Mouse (Mus musculus) heart, postnatal 25 days (tissue): ENCODE results near the gene Med12. TPM values are rescaled to one million over a fixed set of nuclear protein-coding genes. Genes with fewer than 3 reads are reported as not detected.

Experiments used
- total RNA-seq, 2 experiments: library from RNA; stranded (reverse); gene quantifications; 2 replicates each; pipeline ENCODE4 v1.2.3; 2021

Med12 gene
- total RNA-seq, 2 experiments from 2014 or later, result 20.1 to 22.6 TPM

Other genes with a start within 250 kb of the Med12 start
- under 1 TPM; 0.14 to 0.16 TPM for gene Tex11, start 214.4 kb upstream of the Med12 start, total RNA-seq
- under 1 TPM in 1 of 2 experiments, not detected in 1; 0.29 TPM for gene Slc7a3, start 188.0 kb upstream of the Med12 start, total RNA-seq
- gene Snx12, start 51.5 kb upstream of the Med12 start, total RNA-seq, result 10 to 100 TPM; 34.9 to 35.5 TPM
- 10 to 100 TPM; 48.5 to 53.7 TPM for gene Foxo4, start 19.5 kb upstream of the Med12 start, total RNA-seq
- gene Gm614, start 10.0 kb upstream of the Med12 start, total RNA-seq, result not detected
- 10 to 100 TPM in 1 of 2 experiments, 1 to 10 TPM in 1; 8.2 to 10.0 TPM for gene Il2rg, start 5.8 kb upstream of the Med12 start, total RNA-seq
- gene Gm20489, start 5.0 kb upstream of the Med12 start, total RNA-seq, result not detected
- under 1 TPM; 0.59 to 0.91 TPM for gene Nlgn3, start 25.1 kb downstream of the Med12 start, total RNA-seq
- gene Gjb1, start 102.3 kb downstream of the Med12 start, total RNA-seq, result not detected
- 10 to 100 TPM; 12.9 to 18.9 TPM for gene Zmym3, start 146.8 kb downstream of the Med12 start, total RNA-seq
- gene Nono, start 155.3 kb downstream of the Med12 start, total RNA-seq, result 10 to 100 TPM; 69.3 to 75.5 TPM
- 100 to 1,000 TPM; 226 to 255 TPM for gene Itgb1bp2, start 175.1 kb downstream of the Med12 start, total RNA-seq